Mouse (Mus musculus) forebrain, embryonic 15.5 days (tissue): Measurements from ENCODE around the gene Desi1. TPM values are rescaled to one million over a fixed set of nuclear protein-coding genes. Genes with fewer than 3 reads are reported as not detected.

Experiments used
- ATAC-seq: fragments of 200-750 bp; cut with Nextera tagmentation; replicated peaks from 2 replicates; pipeline ENCODE4 v1.8.0; 2017; ENCODE audit warnings: mild to moderate bottlenecking, moderate TSS enrichment, moderate library complexity
- H3K27ac ChIP-seq: fragments of 300-500 bp; sonication (generic); replicated peaks from 2 replicates; pipeline ENCODE4 v1.5.1; 2015; ENCODE audit warnings: mild to moderate bottlenecking, inconsistent platforms
- H3K27me3 ChIP-seq: fragments of 300-500 bp; sonication (generic); 2 replicates; pipeline ENCODE4 v1.6.1; 2015; ENCODE audit warnings: inconsistent platforms
- H3K36me3 ChIP-seq: fragments of 300-500 bp; sonication (generic); 2 replicates; pipeline ENCODE4 v1.6.1; 2015; ENCODE audit warnings: mild to moderate bottlenecking, inconsistent platforms
- H3K4me1 ChIP-seq: fragments of 300-500 bp; sonication (generic); 2 replicates; pipeline ENCODE4 v1.6.1; 2015; ENCODE audit warnings: inconsistent platforms
- H3K4me2 ChIP-seq: fragments of 300-500 bp; sonication (generic); replicated peaks from 2 replicates; pipeline ENCODE4 v1.6.1; 2015; ENCODE audit warnings: mild to moderate bottlenecking, inconsistent platforms
- H3K4me3 ChIP-seq: fragments of 300-500 bp; sonication (generic); 2 replicates; pipeline ENCODE4 v1.5.1; 2015; ENCODE audit warnings: mild to moderate bottlenecking, inconsistent platforms
- H3K9ac ChIP-seq: fragments of 300-500 bp; sonication (generic); replicated peaks from 2 replicates; pipeline ENCODE4 v1.6.1; 2015; ENCODE audit warnings: mild to moderate bottlenecking, inconsistent platforms
- H3K9me3 ChIP-seq: fragments of 300-500 bp; sonication (generic); 2 replicates; pipeline ENCODE4 v1.6.1; 2016; ENCODE audit warnings: inconsistent platforms
- WGBS: fragments of 180-500 bp; shearing (Covaris S2); methylation state at CpG from one replicate; pipeline ENCODE4 v1.1.7; 2015; ENCODE audit warnings: mixed read lengths; 5-methylcytosine and 5-hydroxymethylcytosine counted together
- polyA plus RNA-seq: library from polyadenylated mRNA; unstranded; fragments of >200 nt; fragmentation: Nextera tagmentation; extraction: Ambion mirVana; gene quantifications from 2 replicates; pipeline ENCODE4 v1.2.1, GENCODE M21; 2015

Gene Desi1
- polyA plus RNA-seq = 42.3 and 44.7 TPM in 2 replicates

DNA sequence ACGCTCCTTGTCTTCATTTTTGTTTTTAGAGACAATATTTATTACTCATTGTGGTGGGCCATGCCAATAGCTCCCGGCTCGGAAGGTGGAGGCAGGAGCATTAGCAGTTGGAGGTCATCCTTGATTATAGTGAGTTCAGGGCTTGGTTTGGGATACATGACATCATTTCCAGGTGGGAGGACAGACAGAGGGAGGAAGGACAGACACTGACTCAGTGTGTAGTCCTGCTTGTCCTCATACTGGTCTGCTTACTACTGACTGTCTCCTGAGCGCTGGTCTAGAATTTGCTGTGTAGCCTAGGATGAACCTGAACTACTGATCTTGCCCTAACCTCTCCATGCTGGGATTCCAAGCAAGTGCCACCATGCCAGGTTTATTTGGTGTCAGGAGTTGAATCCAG, at the start of gene Desi1:
Desi1 (minus strand) TSS at position 101 of the 400 bp plus-strand sequence.
- no peaks in the 10 kb centered on the region for H3K4me1 ChIP-seq
- H3K4me3 ChIP-seq = no peak within 1 kb of the TSS
- no peak within 1 kb of the TSS for H3K4me2 ChIP-seq
- H3K9me3 ChIP-seq = no peaks in the 10 kb centered on the region
- no peaks in the 10 kb centered on the region for H3K27me3 ChIP-seq
- H3K27ac ChIP-seq = no peak within 1 kb of the TSS
- no peak for ATAC-seq
- 97% methylated on average over 4 of the region's 4 CpGs for WGBS
- no peak within 1 kb of the TSS for H3K9ac ChIP-seq
- H3K36me3 ChIP-seq = peaks cover 64% of the 10 kb centered on the region

DNA sequence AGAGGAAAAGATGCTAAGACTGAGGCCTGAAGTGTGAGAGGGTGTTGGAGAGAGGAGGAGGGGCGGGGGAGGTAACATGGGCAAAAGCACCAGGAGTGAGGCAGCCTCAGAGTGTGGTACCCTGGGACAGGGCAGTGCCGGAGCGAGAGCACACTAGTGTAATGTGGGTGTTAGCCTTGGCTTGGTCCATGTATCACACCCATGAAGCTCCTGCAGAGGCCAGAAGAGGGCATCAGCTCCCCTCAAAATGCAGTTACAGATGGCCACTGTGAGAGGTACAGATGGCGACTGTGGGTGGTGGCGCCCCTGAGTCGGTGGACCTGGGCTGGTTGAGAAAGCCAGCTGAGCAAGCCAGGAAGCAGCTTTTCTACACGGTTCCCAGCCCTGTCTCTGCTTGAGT, 47.5 kb upstream of the Desi1 start:
- Histone ChIP-seq H3K27ac (no peak overlapping the region), H3K9ac (no peak overlapping the region), H3K4me1 (no peaks in the 10 kb centered on the region), H3K9me3 (no peaks in the 10 kb centered on the region), H3K36me3 (no peaks in the 10 kb centered on the region), H3K4me2 (no peak overlapping the region), H3K27me3 (no peaks in the 10 kb centered on the region), H3K4me3 (no peak overlapping the region)
- ATAC-seq = no peak
- WGBS = 35% methylated on average over 7 of the region's 7 CpGs

DNA sequence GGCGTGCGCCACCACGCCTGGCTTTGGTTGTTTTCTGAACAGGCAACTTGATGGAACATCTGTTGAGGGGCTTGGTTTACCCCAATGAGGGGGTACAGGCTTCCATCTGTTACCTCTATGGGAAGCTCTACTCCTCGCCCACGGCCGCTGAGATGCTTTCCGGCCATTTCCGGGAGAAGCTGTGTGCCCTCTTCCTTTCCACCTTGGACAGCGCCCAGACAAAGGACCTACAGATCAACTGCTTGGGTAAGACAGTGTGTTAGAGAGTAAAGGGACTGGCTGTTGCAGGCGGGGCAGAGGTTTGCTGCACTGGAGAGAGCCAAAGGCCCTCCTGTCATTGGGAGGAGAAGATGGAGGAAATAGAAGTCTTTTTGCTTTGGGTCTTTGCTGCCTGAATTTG, 46.2 kb upstream of the Desi1 start:
- Histone ChIP-seq H3K4me3 (no peak overlapping the region), H3K36me3 (no peaks in the 10 kb centered on the region), H3K27me3 (no peaks in the 10 kb centered on the region), H3K27ac (no peak overlapping the region), H3K9ac (no peak overlapping the region), H3K4me1 (no peaks in the 10 kb centered on the region), H3K9me3 (no peaks in the 10 kb centered on the region), H3K4me2 (no peak overlapping the region)
- ATAC-seq = no peak
- 70% methylated on average over 10 of the region's 10 CpGs for WGBS

DNA sequence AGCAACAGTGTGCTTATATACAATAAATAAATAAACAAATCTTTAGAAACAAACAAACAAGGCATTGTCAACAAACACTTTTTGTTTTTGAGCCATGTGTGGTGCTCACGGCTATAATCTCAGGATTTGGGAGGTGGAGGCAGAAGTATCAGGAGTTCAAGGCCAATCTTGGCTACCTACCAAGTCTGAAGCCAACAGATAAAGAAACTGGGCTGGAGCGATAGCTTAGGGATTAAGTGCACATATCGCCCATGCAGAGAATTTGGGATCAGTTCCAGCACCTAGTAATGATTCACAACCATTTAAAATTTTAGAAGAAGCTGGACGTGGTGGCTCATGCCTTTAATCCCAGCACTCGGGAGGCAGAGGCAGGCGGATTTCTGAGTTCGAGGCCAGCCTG, 39.8 kb upstream of the Desi1 start:
- no peaks in the 10 kb centered on the region for H3K4me1 ChIP-seq
- no peak overlapping the region for H3K4me3 ChIP-seq
- H3K9ac ChIP-seq = no peak overlapping the region
- no peaks in the 10 kb centered on the region for H3K36me3 ChIP-seq
- 86% methylated on average over 7 of the region's 7 CpGs for WGBS
- H3K27me3 ChIP-seq = peaks cover 24% of the 10 kb centered on the region
- no peak overlapping the region for H3K4me2 ChIP-seq
- H3K27ac ChIP-seq = no peak overlapping the region
- no peaks in the 10 kb centered on the region for H3K9me3 ChIP-seq
- no peak for ATAC-seq

DNA sequence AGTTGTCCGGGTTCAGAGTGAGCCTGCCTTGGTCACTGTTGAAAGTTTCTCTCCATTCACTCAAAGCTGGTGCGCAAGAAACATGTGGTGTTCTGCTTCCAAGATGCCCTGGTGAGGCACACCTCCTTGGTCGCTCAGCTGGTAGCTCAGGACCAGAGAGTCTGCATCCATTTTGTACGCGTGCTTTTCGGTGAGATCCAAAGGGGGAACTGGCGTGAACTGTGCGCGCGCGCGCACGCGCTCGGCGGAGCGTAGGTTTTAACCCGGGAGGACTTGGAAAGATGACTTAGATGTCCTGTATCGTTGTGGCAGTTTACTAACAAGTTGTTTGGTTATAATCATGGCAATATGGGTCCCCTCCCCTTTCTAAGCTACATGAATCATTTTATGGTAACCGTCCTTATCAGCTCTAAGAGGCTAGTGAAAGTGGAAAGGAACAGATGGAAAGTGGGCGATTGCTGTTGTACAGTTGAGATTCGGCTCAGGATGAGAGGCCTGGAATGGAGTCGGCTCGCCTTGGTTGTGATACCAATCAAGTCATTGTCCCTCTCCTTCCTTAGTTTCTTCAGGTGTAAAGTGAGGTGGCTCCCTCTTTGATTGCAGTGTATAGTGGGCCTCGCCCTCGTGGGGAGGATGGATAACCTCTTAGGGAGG, 38.3 kb upstream of the Desi1 start:
- ATAC-seq = no peak
- H3K4me2 ChIP-seq = no peak overlapping the region
- peaks cover 25% of the 10 kb centered on the region for H3K27me3 ChIP-seq
- no peaks in the 10 kb centered on the region for H3K9me3 ChIP-seq
- H3K36me3 ChIP-seq = no peaks in the 10 kb centered on the region
- no peak overlapping the region for H3K27ac ChIP-seq
- H3K4me1 ChIP-seq = no peaks in the 10 kb centered on the region
- H3K9ac ChIP-seq = no peak overlapping the region
- 92% methylated on average over 26 of the region's 26 CpGs for WGBS
- no peak overlapping the region for H3K4me3 ChIP-seq

DNA sequence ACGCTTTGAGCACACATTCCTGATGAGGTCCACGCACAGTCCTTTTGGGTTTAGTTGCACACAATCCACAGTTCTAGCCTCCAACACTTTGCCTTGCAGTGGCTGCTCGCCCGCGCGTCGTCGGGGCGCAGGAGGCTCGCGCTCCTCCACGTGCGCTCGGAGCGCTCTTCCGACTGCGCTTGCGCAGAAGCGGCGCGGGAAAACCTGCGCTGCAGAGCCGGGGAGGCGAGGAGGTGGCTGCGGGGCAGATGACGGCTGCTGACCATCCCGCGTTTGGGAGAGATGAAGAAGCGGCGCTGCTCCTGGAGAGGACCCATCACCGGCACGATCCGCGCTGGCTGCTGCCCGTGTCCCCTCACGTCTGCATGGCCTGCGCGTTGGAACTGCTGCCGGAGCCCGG, 36.2 kb upstream of the Desi1 start, which contains the start of gene Mei1:
Mei1 (plus strand) TSS at position 99 of the 400 bp plus-strand sequence.
- Histone ChIP-seq H3K27ac (no peak within 1 kb of the TSS), H3K4me2 (peak within 1 kb of the TSS; percentile 33), H3K9ac (no peak within 1 kb of the TSS), H3K27me3 (peaks cover 25% of the 10 kb centered on the region), H3K4me3 (peak within 1 kb of the TSS; percentile 14; the same call in 1 of the 2 replicates), H3K36me3 (no peaks in the 10 kb centered on the region), H3K4me1 (no peaks in the 10 kb centered on the region), H3K9me3 (no peaks in the 10 kb centered on the region)
- WGBS = 25% methylated on average over 40 of the region's 40 CpGs
- ATAC-seq = no peak

DNA sequence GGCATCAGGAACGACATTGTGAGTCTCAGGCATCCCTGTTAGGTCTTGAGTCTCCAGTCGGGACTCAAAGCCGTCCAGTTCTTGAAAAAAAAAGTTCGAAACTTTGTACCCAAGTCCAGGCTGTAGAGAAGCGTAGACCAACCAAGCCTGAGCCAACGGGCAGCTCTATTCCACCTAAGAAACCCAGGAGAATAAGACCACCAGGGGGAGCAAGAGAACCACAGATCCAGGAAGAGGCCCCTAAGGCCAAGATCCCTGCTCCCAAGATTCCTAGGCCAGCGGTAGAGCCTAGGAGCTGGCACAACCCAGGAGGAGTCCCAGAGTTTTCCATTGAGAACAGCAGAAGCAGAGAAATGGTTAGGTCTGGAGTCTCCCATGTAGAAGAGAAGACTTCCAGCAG, 31.8 kb upstream of the Desi1 start:
- H3K27me3 ChIP-seq = peaks cover 22% of the 10 kb centered on the region
- no peak overlapping the region for H3K27ac ChIP-seq
- H3K9ac ChIP-seq = no peak overlapping the region
- no peaks in the 10 kb centered on the region for H3K4me1 ChIP-seq
- H3K4me2 ChIP-seq = no peak overlapping the region
- ATAC-seq = no peak
- no peak overlapping the region for H3K4me3 ChIP-seq
- H3K9me3 ChIP-seq = no peaks in the 10 kb centered on the region
- WGBS = 15% methylated on average over 7 of the region's 7 CpGs
- no peaks in the 10 kb centered on the region for H3K36me3 ChIP-seq

DNA sequence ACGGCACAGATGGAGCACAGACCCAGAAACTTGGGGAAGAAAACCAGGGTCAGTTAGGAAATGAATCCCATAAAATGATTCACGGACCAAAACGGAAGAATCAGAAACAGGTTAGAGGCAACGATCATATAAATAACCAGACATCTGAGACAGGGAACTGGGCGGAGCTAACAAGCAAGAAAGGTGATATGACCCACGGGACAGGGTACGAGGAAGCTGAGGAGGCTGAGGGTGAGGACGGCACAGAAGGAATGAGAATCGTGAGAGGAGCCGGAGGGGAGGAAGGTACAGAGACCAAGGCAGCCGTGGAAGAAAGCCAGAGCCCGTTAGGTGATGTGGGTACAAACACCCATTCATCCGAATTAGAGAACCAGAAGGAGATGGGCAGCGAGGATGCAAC, 30.2 kb upstream of the Desi1 start:
- Histone ChIP-seq H3K4me2 (no peak overlapping the region), H3K4me1 (no peaks in the 10 kb centered on the region), H3K27ac (no peak overlapping the region), H3K36me3 (no peaks in the 10 kb centered on the region), H3K9ac (no peak overlapping the region), H3K9me3 (no peaks in the 10 kb centered on the region), H3K4me3 (no peak overlapping the region), H3K27me3 (peaks cover 6% of the 10 kb centered on the region)
- 60% methylated on average over 14 of the region's 14 CpGs for WGBS
- no peak for ATAC-seq

DNA sequence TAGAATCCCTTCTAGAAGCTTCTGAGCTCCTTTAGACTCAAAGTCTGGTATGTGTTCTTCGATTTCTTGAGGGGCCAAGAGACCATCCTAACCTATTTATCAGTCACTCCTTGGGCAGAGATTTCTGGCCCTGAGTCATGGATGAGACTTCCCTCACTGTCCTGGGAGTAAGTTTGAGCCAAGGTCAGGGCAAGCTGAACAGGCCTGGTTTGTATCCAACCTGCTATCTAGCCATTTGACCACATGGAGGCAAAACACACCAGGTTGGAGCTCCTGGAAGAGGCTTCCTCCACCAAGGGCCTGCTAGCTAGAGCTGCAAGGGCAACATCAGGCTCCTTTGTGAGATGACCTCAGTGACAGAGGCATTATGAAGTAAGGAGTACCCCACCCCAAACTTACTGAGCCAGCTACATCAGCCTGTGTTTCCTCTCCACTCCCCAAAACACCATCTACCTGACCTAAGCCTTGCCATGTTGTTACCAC, 25.1 kb upstream of the Desi1 start, which contains the start of gene 4930407I10Rik:
4930407I10Rik (plus strand) TSS at position 433 of the 483 bp plus-strand sequence.
- WGBS = 81% methylated on average over 1 of the region's 1 CpGs
- Histone ChIP-seq H3K4me1 (no peaks in the 10 kb centered on the region), H3K9me3 (no peaks in the 10 kb centered on the region), H3K36me3 (no peaks in the 10 kb centered on the region), H3K4me2 (no peak within 1 kb of the TSS), H3K4me3 (no peak within 1 kb of the TSS), H3K27ac (no peak within 1 kb of the TSS), H3K27me3 (no peaks in the 10 kb centered on the region), H3K9ac (no peak within 1 kb of the TSS)
- ATAC-seq = no peak

DNA sequence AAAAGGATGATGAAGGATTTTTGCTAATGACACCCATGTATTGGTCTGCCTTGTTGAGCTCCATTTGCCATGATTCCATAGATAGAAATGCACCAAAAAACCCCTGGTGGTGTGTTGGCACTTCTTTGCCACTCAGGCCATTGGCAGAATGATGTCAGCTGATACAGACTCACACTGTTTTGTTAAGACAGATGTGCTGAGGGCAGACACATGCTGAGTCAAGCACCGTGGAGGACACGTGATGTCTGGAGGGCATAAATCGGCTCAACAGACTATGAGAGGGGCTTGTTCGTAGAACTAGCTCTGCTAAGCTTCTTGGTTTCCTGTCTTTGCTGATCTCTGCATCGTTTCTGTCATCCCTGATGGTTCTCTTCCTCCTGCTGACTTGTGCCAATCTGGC, 18.9 kb upstream of the Desi1 start:
- H3K4me2 ChIP-seq = no peak overlapping the region

DNA sequence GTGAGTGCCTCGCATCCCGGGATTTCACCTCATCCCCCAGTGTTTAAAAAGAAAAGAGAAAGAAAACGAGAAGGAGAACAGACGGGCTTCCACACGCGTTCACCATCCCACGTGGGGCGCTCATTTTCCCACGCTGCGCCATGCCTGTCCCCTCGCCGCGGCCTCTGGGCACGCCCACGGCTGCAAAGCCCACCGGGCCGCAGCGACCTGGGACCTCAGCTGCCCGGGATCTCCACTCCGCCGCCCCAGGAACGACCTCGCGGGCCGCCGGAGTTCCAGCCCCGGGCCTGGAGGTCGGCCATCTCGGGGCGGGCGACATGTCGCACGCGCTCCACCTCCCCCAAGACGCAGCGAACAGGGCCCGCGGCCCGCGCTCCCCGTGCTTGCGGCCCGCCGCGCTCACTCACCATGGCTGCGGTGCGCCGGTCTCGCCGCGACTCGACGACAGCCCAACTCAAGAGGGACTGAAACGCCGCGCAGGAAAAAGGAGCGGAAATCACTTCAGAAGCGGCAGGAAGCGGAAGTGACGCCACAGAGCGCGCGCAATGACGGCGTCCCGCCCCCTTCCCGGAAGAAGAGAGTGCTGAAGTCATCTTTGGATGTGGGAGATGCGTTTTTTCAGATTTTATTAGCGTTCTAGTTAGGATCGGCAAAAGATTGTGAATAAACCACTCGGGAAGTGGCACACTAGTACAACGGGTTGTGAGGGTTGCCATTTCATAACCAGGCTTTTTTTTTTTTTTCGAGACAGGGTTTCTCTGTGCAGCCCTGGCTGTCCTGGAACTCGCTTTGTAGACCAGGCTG, 13.6 kb upstream of the Desi1 start, which contains the start of gene Snu13:
Snu13 (minus strand) TSS at position 519 of the 804 bp plus-strand sequence.
- Histone ChIP-seq H3K36me3 (peaks cover 13% of the 10 kb centered on the region), H3K9me3 (no peaks in the 10 kb centered on the region), H3K4me1 (peaks cover 31% of the 10 kb centered on the region), H3K27me3 (no peaks in the 10 kb centered on the region), H3K4me3 (peak within 1 kb of the TSS; percentile 99), H3K4me2 (peak within 1 kb of the TSS; percentile 92), H3K27ac (peak within 1 kb of the TSS; percentile 90), H3K9ac (peak within 1 kb of the TSS; percentile 94)
- WGBS = under 1% methylated on average over 74 of the region's 74 CpGs
- peak; percentile 93 for ATAC-seq

More for the DNA sequence above, 18.9 kb upstream of the Desi1 start:
- Histone ChIP-seq H3K27ac (no peak overlapping the region), H3K9ac (no peak overlapping the region), H3K27me3 (no peaks in the 10 kb centered on the region), H3K9me3 (no peaks in the 10 kb centered on the region), H3K4me1 (peaks cover 5% of the 10 kb centered on the region), H3K36me3 (no peaks in the 10 kb centered on the region), H3K4me3 (no peak overlapping the region)
- no peak for ATAC-seq
- WGBS = 73% methylated on average over 5 of the region's 5 CpGs

DNA sequence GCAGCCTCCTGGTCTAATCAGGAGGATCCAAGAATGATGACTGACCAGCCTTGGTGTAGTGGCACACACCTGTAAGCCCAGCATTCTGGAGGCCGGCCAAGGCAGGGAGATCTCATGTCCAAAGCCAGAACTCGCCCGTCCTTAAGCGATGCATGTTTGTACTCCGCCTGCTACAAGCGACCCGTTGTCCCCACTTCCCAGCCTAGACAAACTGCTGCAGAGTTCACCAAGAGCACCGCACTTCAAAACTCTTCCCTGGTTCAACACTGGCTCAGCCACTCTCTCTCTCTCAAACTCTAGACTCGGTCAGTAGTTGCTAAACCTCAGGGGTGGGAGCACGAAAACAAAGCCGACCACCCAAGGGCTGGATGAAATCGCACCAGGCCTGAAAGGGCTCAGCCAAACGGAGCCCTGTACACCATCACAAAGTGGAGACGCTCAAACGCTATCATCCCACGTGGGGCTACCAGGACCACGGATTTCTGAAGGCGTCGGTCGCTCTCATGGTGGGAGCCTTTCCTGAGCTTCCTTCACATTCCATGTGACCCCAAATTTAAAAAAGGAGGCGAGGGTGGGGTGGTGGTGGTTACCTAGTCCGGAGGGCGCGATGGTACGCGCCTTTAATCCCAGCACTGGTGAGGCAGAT, 12.7 kb upstream of the Desi1 start:
- ATAC-seq = 0 out of 2 replicates have a peak, but pooled peaks have one; percentile 43
- peaks cover 31% of the 10 kb centered on the region for H3K4me1 ChIP-seq
- H3K4me3 ChIP-seq = peak overlapping the region; percentile 99
- no peaks in the 10 kb centered on the region for H3K9me3 ChIP-seq
- H3K9ac ChIP-seq = peak overlapping the region; percentile 94
- H3K27ac ChIP-seq = peak overlapping the region; percentile 90; the same call in 1 of the 2 replicates
- no peaks in the 10 kb centered on the region for H3K27me3 ChIP-seq
- H3K36me3 ChIP-seq = peaks cover 14% of the 10 kb centered on the region
- peak overlapping the region; percentile 92 for H3K4me2 ChIP-seq
- 5% methylated on average over 26 of the region's 26 CpGs for WGBS
